Mouse (Mus musculus) olfactory bulb, adult 2 months (tissue): ENCODE measurements around the gene Ptpn4.

Experiments used
- CTCF ChIP-seq: fragments of 200-500 bp; IDR thresholded peaks from 2 replicates; pipeline ENCODE4 v1.5.1; 2012; ENCODE audit warnings: low read depth, mild to moderate bottlenecking, low read length, moderate library complexity; ENCODE audit not compliant: insufficient read depth
- POLR2A ChIP-seq: fragments of 200-500 bp; IDR thresholded peaks from 2 replicates; pipeline ENCODE4 v1.6.1; 2012; ENCODE audit warnings: mild to moderate bottlenecking, low read depth, low read length, moderate library complexity; ENCODE audit not compliant: insufficient read depth

DNA sequence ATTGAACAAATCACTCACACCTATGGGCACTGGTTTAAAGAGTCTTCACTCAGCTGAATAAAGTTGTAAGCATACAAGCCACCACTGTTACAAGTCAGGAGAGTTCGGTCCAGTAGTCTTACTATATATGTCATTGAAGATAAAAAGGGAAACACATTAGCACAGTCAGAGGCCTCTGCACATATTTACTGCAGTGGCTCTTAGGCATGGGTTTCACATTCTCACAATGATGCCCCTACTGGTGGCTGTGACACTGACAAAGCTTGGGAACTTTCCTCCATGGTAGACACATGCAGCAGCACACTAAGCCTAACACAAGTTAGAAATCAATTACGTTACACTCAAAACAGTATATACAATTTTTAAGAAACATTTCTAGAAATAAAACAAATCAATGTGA is 183.1 kb downstream of the Ptpn4 start:
- no peak for TF ChIP-seq CTCF
- no peak for TF ChIP-seq POLR2A
